In genomic region chr17:10635955-10636470, GRCm38 (mm10) we compare ENCODE assay signal across 15 mouse cellular contexts.
"Had no signal": no experiment of that assay in that cellular context is flagged by ENCODE, and none has a peak within 500 bp of the region (broad histone marks: within the 10 kb centered on the region; RNA-seq: fewer than 3 reads in every experiment).

No protein-coding gene starts in this region.

- DNase-seq: lung, embryonic 14.5 days; lung, postnatal 14 days; right cerebral cortex, adult 18-20 months; right cerebral cortex, postnatal 25 days; thymus, postnatal 4 days had no signal

- H3K9ac ChIP-seq: lung, embryonic 14.5 days; neural tube, embryonic 13.5 days had no signal

- H3K4me2 ChIP-seq: liver, embryonic 11.5 days; lung, embryonic 14.5 days; midbrain, embryonic 11.5 days; neural tube, embryonic 13.5 days had no signal

- H3K4me1 ChIP-seq: limb, embryonic 10.5 days; megakaryocyte, embryonic 14.5 days had no signal

- H3K4me3 ChIP-seq: left cerebral cortex, adult 2 months; limb, embryonic 10.5 days; megakaryocyte, embryonic 14.5 days; neural tube, embryonic 13.5 days had no signal

- H3K9me3 ChIP-seq: limb, embryonic 10.5 days; neural tube, embryonic 13.5 days had no signal

- H3K36me3 ChIP-seq: limb, embryonic 10.5 days; neural tube, embryonic 13.5 days had no signal

- H3K27ac ChIP-seq: left cerebral cortex, adult 2 months; limb, embryonic 10.5 days; macrophage; neural tube, embryonic 13.5 days had no signal

- ATAC-seq: inflammation-experienced regulatory T-cells, adult 6 months; intestine, postnatal 0 days; midbrain, embryonic 16.5 days had no signal

- H3K27me3 ChIP-seq: neural tube, embryonic 13.5 days had no signal
